Mouse (Mus musculus): Measurements from ENCODE around the gene Crybg3.

- TF ChIP-seq POLR2A (IDR thresholded peaks at IDR 0.05; ENCODE audit: insufficient read length, low read depth) (no peak), TCF12 (IDR thresholded peaks at IDR 0.05; ENCODE audit: insufficient read depth, poor library complexity, severe bottlenecking) (no peak), USF1 (IDR thresholded peaks at IDR 0.05; ENCODE audit: low read depth) (no peak), E2F4 (IDR thresholded peaks at IDR 0.05; ENCODE audit: insufficient read depth) (no peak)
These were observed 3.5 kb upstream of the Crybg3 start for GRCm38 (mm10) chr16:59604078-59604781.
